Mouse (Mus musculus) heart, postnatal 0 days (tissue): ENCODE measurements around the gene Map4k2. TPM values are rescaled to one million over a fixed set of nuclear protein-coding genes. Genes with fewer than 3 reads are reported as not detected.

Source experiments
- ATAC-seq: fragments of 200-750 bp; cut with Nextera tagmentation; 2 replicates; pipeline ENCODE4 v1.8.0; 2017; ENCODE audit warnings: low read depth, moderate number of reproducible peaks, moderate library complexity; ENCODE audit not compliant: insufficient read depth
- DNase-seq: peaks from one replicate; pipeline ENCODE4 v3.0.0-alpha.2; 2016; ENCODE audit warnings: low spot score
- H3K27ac ChIP-seq: fragments of 300-500 bp; sonication (generic); 2 replicates; pipeline ENCODE4 v1.5.1; 2014; ENCODE audit warnings: low read depth, mild to moderate bottlenecking
- H3K27me3 ChIP-seq: fragments of 300-500 bp; sonication (generic); 2 replicates; pipeline ENCODE4 v1.6.1; 2014; ENCODE audit warnings: low read length, mixed read lengths; ENCODE audit not compliant: control insufficient read depth, insufficient read depth
- H3K36me3 ChIP-seq: fragments of 300-500 bp; sonication (generic); replicated peaks from 2 replicates; pipeline ENCODE4 v1.6.1; 2014; ENCODE audit warnings: low read length, mixed read lengths; ENCODE audit not compliant: control insufficient read depth, insufficient read depth
- H3K4me1 ChIP-seq: fragments of 300-500 bp; sonication (generic); 2 replicates; pipeline ENCODE4 v1.6.1; 2014; ENCODE audit warnings: antibody characterized with exemption; ENCODE audit not compliant: control insufficient read depth, insufficient read depth
- H3K4me2 ChIP-seq: fragments of 300-500 bp; sonication (generic); 2 replicates; pipeline ENCODE4 v1.6.1; 2014; ENCODE audit warnings: low read depth, mild to moderate bottlenecking, low read length, moderate library complexity
- H3K4me3 ChIP-seq: fragments of 300-500 bp; sonication (generic); 2 replicates; pipeline ENCODE4 v1.5.1; 2014; ENCODE audit warnings: low read depth, low read length
- H3K9ac ChIP-seq: fragments of 300-500 bp; sonication (generic); replicated peaks from 2 replicates; pipeline ENCODE4 v1.6.1; 2014; ENCODE audit warnings: low read depth, low read length, mixed read lengths
- H3K9me3 ChIP-seq: fragments of 300-500 bp; sonication (generic); replicated peaks from 2 replicates; pipeline ENCODE4 v1.6.1; 2016; ENCODE audit warnings: low read length; ENCODE audit not compliant: control insufficient read depth
- CTCF ChIP-seq: IDR thresholded peaks from 2 replicates; pipeline ENCODE4 v1.5.1; 2016; ENCODE audit warnings: antibody characterized with exemption, control low read depth, low read depth
- EP300 ChIP-seq: IDR thresholded peaks from 2 replicates; pipeline ENCODE4 v1.6.1; 2016; ENCODE audit warnings: antibody characterized with exemption, low read depth
- WGBS: fragments of 180-500 bp; shearing (Covaris S2); extraction: QIAGEN DNeasy Blood & Tissue Kit; methylation state at CpG from one replicate; pipeline ENCODE4 v1.1.7; 2014; 5-methylcytosine and 5-hydroxymethylcytosine counted together
- polyA plus RNA-seq: library from polyadenylated mRNA; unstranded; fragments of >200 nt; fragmentation: Nextera tagmentation; extraction: Ambion mirVana; gene quantifications from 2 replicates; pipeline ENCODE4 v1.2.1, GENCODE M21; 2015
- total RNA-seq: library from RNA; depleted of rRNA; stranded (reverse); fragments of >200 nt; gene quantifications from 2 replicates; pipeline ENCODE4 v1.2.3, GENCODE M21; 2014; ENCODE audit warnings: low replicate concordance

The Map4k2 gene
- total and polyA plus RNA-seq, 2 experiments from 2014 or later: 10.1 to 48.4 TPM

DNA sequence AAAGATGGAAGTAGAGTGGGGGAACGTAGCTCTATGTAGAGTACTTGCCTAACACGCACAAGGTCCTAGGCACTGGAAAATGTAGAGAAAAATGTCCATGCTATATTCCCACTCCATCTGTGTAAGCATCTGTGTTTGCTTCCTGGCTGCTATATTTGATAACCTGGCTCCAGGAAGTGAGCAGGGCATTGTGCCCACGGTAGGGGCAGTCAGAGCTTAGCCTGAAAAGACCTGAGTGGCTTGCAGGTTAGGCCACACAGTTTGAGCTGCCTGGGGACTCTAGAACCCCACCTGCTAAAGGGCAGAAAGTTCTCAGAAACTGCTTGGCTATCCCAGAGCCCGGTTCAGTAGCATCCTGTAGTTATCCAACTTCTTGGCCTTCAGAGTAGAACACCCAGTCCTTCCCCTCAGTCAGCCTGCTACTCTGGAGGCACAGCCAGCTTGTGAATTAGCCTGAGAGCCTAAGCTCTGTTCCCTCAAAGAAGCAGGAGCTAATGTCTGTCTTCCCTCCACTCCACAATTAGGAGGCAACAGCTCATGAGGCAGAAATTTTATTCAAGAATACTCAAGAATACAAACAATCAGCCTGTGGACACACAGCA is 41.5 kb downstream of the Map4k2 start:
- TF ChIP-seq CTCF (no peak), EP300 (no peak)
- H3K4me2 ChIP-seq: no peak overlapping the region
- no peak for DNase-seq
- H3K36me3 ChIP-seq: peaks cover 19% of the 10 kb centered on the region; the same call in 1 of the 2 replicates
- H3K9ac ChIP-seq: no peak overlapping the region
- H3K27me3 ChIP-seq: no peaks in the 10 kb centered on the region
- no peak for ATAC-seq
- peak overlapping the region; percentile 87 for H3K27ac ChIP-seq
- WGBS: 55% methylated on average over 4 of the region's 4 CpGs
- H3K4me3 ChIP-seq: no peak overlapping the region
- H3K4me1 ChIP-seq: peaks cover 38% of the 10 kb centered on the region
- H3K9me3 ChIP-seq: no peaks in the 10 kb centered on the region

DNA sequence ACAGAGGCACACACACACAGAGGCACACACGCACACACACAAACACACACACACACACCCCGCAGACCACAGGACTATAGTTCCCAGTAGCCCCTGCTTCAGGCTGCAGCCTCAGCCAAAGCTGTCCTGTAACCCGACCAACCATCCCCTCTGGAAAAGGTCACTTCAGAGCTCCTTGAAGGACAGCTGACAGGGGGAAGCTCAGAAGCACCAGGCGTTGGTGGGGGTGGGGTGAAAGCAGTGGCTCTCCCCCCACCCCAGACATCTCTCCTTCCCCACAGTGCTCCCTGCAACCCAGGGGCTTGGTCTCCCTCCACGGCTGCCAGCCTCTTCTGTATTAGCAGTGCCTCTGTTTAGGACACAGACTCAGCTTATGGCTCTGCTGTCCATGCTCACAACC is 42.5 kb downstream of the Map4k2 start:
- 24% methylated on average over 5 of the region's 5 CpGs for WGBS
- Histone ChIP-seq H3K9ac (0 out of 2 replicates have a peak overlapping the region, but pooled peaks have one; percentile 21), H3K36me3 (peaks cover 14% of the 10 kb centered on the region), H3K27me3 (no peaks in the 10 kb centered on the region), H3K4me2 (peak overlapping the region; percentile 67; the same call in 1 of the 2 replicates), H3K9me3 (no peaks in the 10 kb centered on the region), H3K4me1 (peaks cover 29% of the 10 kb centered on the region), H3K4me3 (no peak overlapping the region), H3K27ac (peak overlapping the region; percentile 87)
- peak; percentile 47 for DNase-seq
- no peak for TF ChIP-seq EP300
- TF ChIP-seq CTCF: no peak
- peak; percentile 17; the same call in 1 of the 2 replicates for ATAC-seq

DNA sequence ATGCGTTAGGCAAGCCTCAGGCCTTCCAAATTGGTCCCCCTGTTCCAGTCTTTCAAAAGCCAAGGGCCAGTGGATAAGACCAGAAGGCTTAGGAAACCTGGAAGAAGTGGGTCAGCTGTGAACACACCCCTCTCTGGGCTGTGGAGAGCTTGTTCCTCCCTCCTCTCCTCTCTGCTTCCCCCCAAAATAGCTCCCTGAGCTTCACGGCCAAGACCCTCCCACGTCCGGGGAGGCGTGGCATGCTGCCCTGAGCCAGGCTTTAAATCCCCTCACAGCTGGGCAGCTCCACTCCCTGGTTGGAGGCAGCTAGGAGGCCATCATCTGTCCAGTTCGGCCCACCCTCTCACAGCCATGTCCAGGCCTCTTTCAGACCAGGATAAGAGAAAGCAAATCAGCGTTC is 43.2 kb downstream of the Map4k2 start, which contains the start of gene Pygm:
Gene Pygm (plus strand): TSS at position 272 of the 400 bp plus-strand sequence.
- DNase-seq: peak; percentile 90
- 6% methylated on average over 7 of the region's 7 CpGs for WGBS
- TF ChIP-seq EP300 (no peak), CTCF (no peak)
- peaks cover 29% of the 10 kb centered on the region for H3K4me1 ChIP-seq
- H3K4me2 ChIP-seq: peak within 1 kb of the TSS; percentile 67
- no peaks in the 10 kb centered on the region for H3K9me3 ChIP-seq
- peaks cover 21% of the 10 kb centered on the region for H3K36me3 ChIP-seq
- peak within 1 kb of the TSS; percentile 87 for H3K27ac ChIP-seq
- peak within 1 kb of the TSS; percentile 55 for H3K9ac ChIP-seq
- no peaks in the 10 kb centered on the region for H3K27me3 ChIP-seq
- peak within 1 kb of the TSS; percentile 52 for H3K4me3 ChIP-seq
- peak; percentile 88 for ATAC-seq

DNA sequence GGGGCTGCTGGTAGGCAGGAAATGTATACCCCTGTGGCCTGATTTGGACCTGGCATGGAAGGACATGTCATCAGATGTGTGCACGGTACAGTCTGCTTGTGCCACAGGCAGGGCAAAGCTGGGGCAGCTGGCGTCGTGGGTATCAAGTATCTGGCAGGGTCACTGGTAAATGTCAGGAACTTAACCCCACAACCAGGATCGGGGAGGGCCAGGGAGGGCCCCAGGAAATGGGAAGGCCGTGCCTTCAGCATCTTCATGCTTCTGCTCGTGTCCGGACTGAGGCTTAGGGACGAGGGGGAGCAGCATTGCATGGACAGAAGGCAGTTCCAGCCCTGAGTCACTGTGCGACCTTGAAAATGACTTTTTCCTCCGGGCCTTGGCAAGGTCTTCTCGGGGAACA is 44.0 kb downstream of the Map4k2 start:
- no peaks in the 10 kb centered on the region for H3K9me3 ChIP-seq
- no peaks in the 10 kb centered on the region for H3K27me3 ChIP-seq
- TF ChIP-seq CTCF: no peak
- TF ChIP-seq EP300: no peak
- H3K27ac ChIP-seq: peak overlapping the region; percentile 87
- no peak for DNase-seq
- H3K4me2 ChIP-seq: peak overlapping the region; percentile 67
- peak; percentile 16; the same call in 1 of the 2 replicates for ATAC-seq
- H3K4me3 ChIP-seq: peak overlapping the region; percentile 52
- peaks cover 29% of the 10 kb centered on the region for H3K36me3 ChIP-seq
- peaks cover 29% of the 10 kb centered on the region for H3K4me1 ChIP-seq
- WGBS: 23% methylated on average over 11 of the region's 11 CpGs
- peak overlapping the region; percentile 55 for H3K9ac ChIP-seq

DNA sequence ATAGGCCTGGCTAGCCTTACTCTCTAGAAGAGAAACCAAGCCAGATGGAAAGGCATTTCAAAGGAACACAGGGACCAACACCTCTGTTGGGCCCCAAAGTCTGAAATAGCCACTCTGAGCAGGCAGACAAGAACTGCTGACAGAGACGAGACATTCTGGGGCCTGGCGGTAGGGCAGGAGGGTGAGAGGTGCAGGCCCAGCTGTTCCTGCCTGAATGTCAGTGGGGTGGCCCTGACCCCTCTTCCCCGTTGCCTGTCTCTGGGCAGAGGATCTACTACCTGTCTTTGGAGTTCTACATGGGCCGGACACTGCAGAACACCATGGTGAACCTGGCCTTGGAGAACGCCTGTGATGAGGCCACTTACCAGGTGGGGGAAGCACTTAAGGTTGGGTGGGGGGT is 44.5 kb downstream of the Map4k2 start:
- TF ChIP-seq EP300 (no peak), CTCF (no peak)
- H3K9ac ChIP-seq: peak overlapping the region; percentile 55
- H3K36me3 ChIP-seq: peaks cover 34% of the 10 kb centered on the region
- DNase-seq (no peak), ATAC-seq (no peak)
- no peaks in the 10 kb centered on the region for H3K27me3 ChIP-seq
- peak overlapping the region; percentile 87 for H3K27ac ChIP-seq
- H3K4me3 ChIP-seq: peak overlapping the region; percentile 52
- peak overlapping the region; percentile 67 for H3K4me2 ChIP-seq
- no peaks in the 10 kb centered on the region for H3K9me3 ChIP-seq
- peaks cover 29% of the 10 kb centered on the region for H3K4me1 ChIP-seq
- 29% methylated on average over 5 of the region's 5 CpGs for WGBS

DNA sequence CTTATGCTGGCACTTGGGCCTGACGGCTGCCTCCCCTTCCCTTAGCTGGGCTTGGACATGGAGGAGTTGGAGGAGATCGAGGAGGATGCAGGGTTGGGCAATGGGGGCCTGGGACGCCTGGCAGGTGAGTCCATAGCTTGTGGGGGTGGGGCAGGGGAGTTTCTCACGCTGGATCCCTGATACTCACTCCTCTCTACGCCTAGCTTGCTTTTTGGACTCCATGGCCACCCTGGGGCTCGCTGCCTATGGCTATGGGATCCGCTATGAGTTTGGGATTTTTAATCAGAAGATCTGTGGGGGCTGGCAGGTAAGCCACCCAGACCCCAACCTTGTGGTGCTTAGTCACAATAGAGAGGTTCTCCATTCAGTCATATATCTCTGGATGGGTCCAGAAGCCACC is 44.9 kb downstream of the Map4k2 start:
- peaks cover 29% of the 10 kb centered on the region for H3K4me1 ChIP-seq
- H3K4me3 ChIP-seq: peak overlapping the region; percentile 52
- H3K27ac ChIP-seq: peak overlapping the region; percentile 87
- H3K4me2 ChIP-seq: peak overlapping the region; percentile 67
- H3K9me3 ChIP-seq: no peaks in the 10 kb centered on the region
- H3K27me3 ChIP-seq: no peaks in the 10 kb centered on the region
- ATAC-seq: no peak
- H3K36me3 ChIP-seq: peaks cover 37% of the 10 kb centered on the region
- peak overlapping the region; percentile 55 for H3K9ac ChIP-seq
- no peak for TF ChIP-seq EP300
- no peak for TF ChIP-seq CTCF
- WGBS: 57% methylated on average over 7 of the region's 7 CpGs
- DNase-seq: no peak
